Mouse (Mus musculus) limb, embryonic 14.5 days (tissue): ENCODE measurements around the gene Pask. TPM values are rescaled to one million over a fixed set of nuclear protein-coding genes. Genes with fewer than 3 reads are reported as not detected.
A peak's percentile ranks its signal among the peaks of the same experiment; 100 is the strongest.

ENCODE experiments used
- ATAC-seq: fragments of 200-750 bp; cut with Nextera tagmentation; 2 replicates; pipeline ENCODE4 v1.8.0; 2017; ENCODE audit warnings: low read depth, moderate number of reproducible peaks, moderate TSS enrichment; ENCODE audit not compliant: low FRiP score
- DNase-seq: peaks from one replicate; pipeline ENCODE4 v3.0.0-alpha.2; 2015; ENCODE audit warnings: low spot score
- H3K27ac ChIP-seq: fragments of 300-500 bp; sonication (generic); replicated peaks from 2 replicates; pipeline ENCODE4 v1.5.1; 2014; ENCODE audit warnings: low read depth, mild to moderate bottlenecking, low read length, moderate library complexity, mixed read lengths
- H3K27me3 ChIP-seq: fragments of 300-500 bp; sonication (generic); 2 replicates; pipeline ENCODE4 v1.6.1; 2014; ENCODE audit warnings: low read length, mixed read lengths; ENCODE audit not compliant: control insufficient read depth, insufficient read depth
- H3K36me3 ChIP-seq: fragments of 300-500 bp; sonication (generic); 2 replicates; pipeline ENCODE4 v1.6.1; 2014; ENCODE audit warnings: mild to moderate bottlenecking, low read length, moderate library complexity, mixed read lengths; ENCODE audit not compliant: control insufficient read depth, insufficient read depth
- H3K4me1 ChIP-seq: fragments of 300-500 bp; sonication (generic); 2 replicates; pipeline ENCODE4 v1.6.1; 2014; ENCODE audit warnings: antibody characterized with exemption, low read length, mixed read lengths; ENCODE audit not compliant: control insufficient read depth, insufficient read depth
- H3K4me2 ChIP-seq: fragments of 300-500 bp; sonication (generic); replicated peaks from 2 replicates; pipeline ENCODE4 v1.6.1; 2014; ENCODE audit warnings: low read depth, mild to moderate bottlenecking, low read length, moderate library complexity; ENCODE audit not compliant: severe bottlenecking
- H3K4me3 ChIP-seq: fragments of 300-500 bp; sonication (generic); replicated peaks from 2 replicates; pipeline ENCODE4 v1.5.1; 2014; ENCODE audit warnings: low read length
- H3K9ac ChIP-seq: fragments of 300-500 bp; sonication (generic); 2 replicates; pipeline ENCODE4 v1.6.1; 2014; ENCODE audit warnings: mild to moderate bottlenecking, low read depth, low read length, moderate library complexity; ENCODE audit not compliant: severe bottlenecking
- H3K9me3 ChIP-seq: fragments of 300-500 bp; sonication (generic); 2 replicates; pipeline ENCODE4 v1.6.1; 2016; ENCODE audit warnings: low read length; ENCODE audit not compliant: control insufficient read depth
- POLR2A ChIP-seq: fragments of 200-500 bp; IDR thresholded peaks from 2 replicates; pipeline ENCODE4 v1.8.0; 2012; ENCODE audit warnings: inconsistent platforms, mild to moderate bottlenecking, moderate library complexity, borderline replicate concordance; ENCODE audit not compliant: insufficient read depth, insufficient read length; ENCODE audit errors: extremely low read depth
- WGBS: fragments of 180-500 bp; shearing (Covaris S2); extraction: QIAGEN DNeasy Blood & Tissue Kit; methylation state at CpG from one replicate; pipeline ENCODE4 v1.1.7; 2014; 5-methylcytosine and 5-hydroxymethylcytosine counted together
- polyA plus RNA-seq, 2 experiments: library from polyadenylated mRNA; depleted of rRNA in 1 of 2; stranded (reverse) in 1 of 2; unstranded in 1 of 2; fragments of >200 nt; fragmentation: Nextera tagmentation in 1 of 2; extraction: Ambion mirVana in 1 of 2; gene quantifications; 2 replicates each; pipeline versions ENCODE4 v1.2.1 to v1.2.3; 2012 to 2014

Pask gene
- polyA plus RNA-seq, 2 experiments = 11.7 to 17.8 TPM

DNA sequence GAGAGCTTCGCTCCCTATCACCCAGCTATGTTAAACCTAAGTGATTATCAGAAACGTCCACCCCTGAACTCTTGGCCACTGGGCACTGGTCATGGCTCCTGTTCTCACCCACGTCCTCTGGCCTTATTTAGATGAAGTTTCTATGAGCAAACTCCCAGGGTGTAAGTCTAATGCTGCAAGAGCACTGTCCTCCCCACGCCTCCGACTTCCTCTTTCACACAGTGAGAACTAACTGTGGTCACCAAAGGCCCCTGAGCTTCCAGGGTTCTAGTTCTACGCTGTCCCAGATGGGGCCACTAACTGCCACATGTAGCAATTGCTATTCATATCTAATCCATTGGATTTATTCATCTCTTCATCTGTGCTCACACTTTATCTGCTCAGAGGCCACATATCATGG, 22.4 kb upstream of the Pask start:
- Histone ChIP-seq H3K9me3 (no peaks in the 10 kb centered on the region), H3K4me2 (no peak overlapping the region), H3K36me3 (peaks cover 50% of the 10 kb centered on the region), H3K27me3 (no peaks in the 10 kb centered on the region), H3K9ac (no peak overlapping the region), H3K27ac (no peak overlapping the region), H3K4me1 (no peaks in the 10 kb centered on the region), H3K4me3 (no peak overlapping the region)
- DNase-seq (no peak), ATAC-seq (no peak)
- no peak for TF ChIP-seq POLR2A
- 92% methylated on average over 6 of the region's 6 CpGs for WGBS

DNA sequence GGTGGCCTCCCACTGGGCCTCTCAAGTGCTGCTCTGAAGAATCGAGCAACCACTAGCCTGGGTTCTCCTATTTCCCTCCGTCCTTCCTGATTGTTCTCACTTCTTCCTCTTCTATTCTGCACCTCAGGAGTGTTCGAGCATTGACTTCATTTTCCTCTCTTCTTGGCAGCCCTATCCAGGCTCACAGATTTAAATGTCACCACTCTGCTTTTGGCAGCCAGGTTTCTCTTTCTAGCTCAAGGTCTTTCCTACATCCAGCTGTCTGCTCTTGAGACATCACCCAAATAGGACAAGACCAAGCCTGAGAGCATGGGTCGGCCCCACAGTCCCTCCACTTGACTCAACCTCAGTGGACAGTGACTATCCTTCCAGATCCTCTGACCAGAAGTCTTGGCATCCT, 19.4 kb upstream of the Pask start:
- Histone ChIP-seq H3K9me3 (no peaks in the 10 kb centered on the region), H3K27me3 (no peaks in the 10 kb centered on the region), H3K36me3 (peaks cover 71% of the 10 kb centered on the region), H3K4me3 (no peak overlapping the region), H3K4me2 (no peak overlapping the region), H3K4me1 (no peaks in the 10 kb centered on the region), H3K27ac (no peak overlapping the region), H3K9ac (no peak overlapping the region)
- 85% methylated on average over 4 of the region's 4 CpGs for WGBS
- DNase-seq = no peak
- ATAC-seq = no peak
- TF ChIP-seq POLR2A = no peak

DNA sequence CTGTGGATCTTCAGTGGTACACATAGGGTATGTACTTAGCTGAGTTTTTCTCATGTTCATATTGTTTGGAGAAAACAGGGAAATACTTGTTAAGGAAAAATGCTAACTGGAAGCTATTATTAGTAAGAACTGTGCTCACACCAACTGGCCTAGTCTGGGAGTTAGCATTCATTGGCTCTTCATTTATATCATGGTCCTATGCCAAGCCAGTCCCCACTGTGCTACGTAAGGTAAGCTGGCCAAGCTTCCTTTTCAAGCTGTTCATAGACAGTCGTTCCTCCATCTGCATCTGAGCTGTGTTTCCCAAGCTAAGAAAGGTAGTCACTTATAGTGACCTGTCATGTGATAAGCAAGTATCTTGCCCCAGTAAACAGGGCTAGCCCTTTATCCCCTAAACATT, 9.4 kb upstream of the Pask start:
- Histone ChIP-seq H3K4me2 (no peak overlapping the region), H3K36me3 (peaks cover 76% of the 10 kb centered on the region)

DNA sequence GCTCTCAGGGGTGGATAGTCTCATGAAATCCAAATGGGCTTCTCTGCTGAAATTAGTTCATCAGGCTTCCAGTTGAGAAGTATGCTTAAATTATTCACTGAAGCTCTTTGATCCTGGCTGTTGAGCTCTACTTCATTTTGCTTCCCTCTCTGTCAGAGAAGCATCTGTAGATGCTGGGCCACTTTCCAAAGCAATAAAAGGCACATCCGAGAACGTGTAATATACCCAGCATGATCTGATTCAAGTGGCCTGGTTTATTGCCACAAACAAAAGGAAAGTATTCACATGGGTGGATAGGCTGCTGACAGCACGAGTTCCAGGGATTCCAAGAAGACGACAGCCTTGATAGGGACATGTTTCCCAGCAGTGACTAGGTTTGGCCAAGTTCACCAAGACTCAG, 6.4 kb upstream of the Pask start:
- peaks cover 57% of the 10 kb centered on the region for H3K36me3 ChIP-seq
- H3K9ac ChIP-seq = no peak overlapping the region
- ATAC-seq (no peak), DNase-seq (no peak)
- H3K27ac ChIP-seq = no peak overlapping the region
- no peak for TF ChIP-seq POLR2A
- H3K27me3 ChIP-seq = no peaks in the 10 kb centered on the region
- no peak overlapping the region for H3K4me3 ChIP-seq
- H3K4me2 ChIP-seq = no peak overlapping the region
- WGBS = 44% methylated on average over 4 of the region's 4 CpGs
- no peaks in the 10 kb centered on the region; the same call in 1 of the 2 replicates for H3K4me1 ChIP-seq
- no peaks in the 10 kb centered on the region for H3K9me3 ChIP-seq

More for the DNA sequence above, 9.4 kb upstream of the Pask start:
- 89% methylated on average over 2 of the region's 2 CpGs for WGBS
- H3K27ac ChIP-seq = no peak overlapping the region
- ATAC-seq (no peak), DNase-seq (no peak)
- no peak overlapping the region for H3K4me3 ChIP-seq
- H3K9ac ChIP-seq = no peak overlapping the region
- H3K9me3 ChIP-seq = no peaks in the 10 kb centered on the region
- no peaks in the 10 kb centered on the region for H3K27me3 ChIP-seq
- no peak for TF ChIP-seq POLR2A
- H3K4me1 ChIP-seq = no peaks in the 10 kb centered on the region

DNA sequence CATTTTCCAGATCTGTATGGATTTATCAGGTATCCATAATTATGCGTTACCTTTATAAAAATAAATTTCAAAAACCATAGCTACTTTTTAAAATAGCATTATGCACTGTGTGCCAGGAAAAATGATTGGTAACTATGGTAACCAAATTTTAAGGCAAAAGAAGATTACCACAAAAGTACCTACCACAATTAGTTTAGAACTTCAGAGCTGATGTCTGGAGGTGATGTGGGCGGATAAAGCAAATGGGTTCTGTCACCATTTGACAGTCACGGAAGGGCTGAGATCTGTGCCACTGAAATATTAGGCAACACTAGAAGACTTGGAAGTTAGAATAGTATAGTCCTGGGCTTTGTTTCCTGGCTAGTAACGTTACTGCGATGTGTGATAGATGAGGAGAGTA, 3.9 kb upstream of the Pask start:
- Histone ChIP-seq H3K4me2 (no peak overlapping the region), H3K27me3 (no peaks in the 10 kb centered on the region), H3K9me3 (no peaks in the 10 kb centered on the region), H3K9ac (no peak overlapping the region), H3K4me3 (no peak overlapping the region), H3K27ac (no peak overlapping the region), H3K36me3 (peaks cover 37% of the 10 kb centered on the region), H3K4me1 (peaks cover 8% of the 10 kb centered on the region)
- no peak for TF ChIP-seq POLR2A
- DNase-seq = no peak
- ATAC-seq = no peak
- 93% methylated on average over 5 of the region's 5 CpGs for WGBS

DNA sequence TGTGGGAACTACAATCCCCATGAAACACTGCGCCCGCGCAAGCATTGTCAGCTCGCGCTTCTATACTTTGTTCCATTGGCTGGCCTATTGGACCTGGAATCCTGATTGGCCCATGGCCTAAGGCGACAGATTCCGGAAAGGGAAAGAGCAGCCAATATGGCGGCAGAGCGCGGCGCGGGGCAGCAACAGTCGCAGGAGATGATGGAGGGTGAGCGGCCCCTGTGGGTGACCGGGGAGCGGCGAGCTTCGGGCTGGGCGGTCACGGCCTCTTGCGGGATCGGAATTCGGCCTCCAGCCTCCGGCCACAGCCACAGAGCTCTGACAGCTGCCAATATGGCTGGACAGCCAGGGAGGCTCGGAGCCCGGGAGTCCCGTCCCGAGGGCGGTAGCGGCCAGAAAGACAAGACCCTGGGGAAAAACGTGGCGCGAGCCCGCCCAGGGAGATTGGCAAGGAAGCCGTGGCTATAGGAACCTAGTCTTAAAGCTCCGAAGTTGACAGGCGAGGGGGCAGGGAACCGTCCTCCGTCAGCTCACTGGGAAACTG, 294 bp upstream of the Pask start:
- H3K36me3 ChIP-seq = peaks cover 12% of the 10 kb centered on the region
- 1% methylated on average over 39 of the region's 39 CpGs for WGBS
- no peaks in the 10 kb centered on the region for H3K9me3 ChIP-seq
- H3K9ac ChIP-seq = peak overlapping the region; percentile 82
- TF ChIP-seq POLR2A = peak; percentile 38; the same call in 1 of the 2 replicates
- ATAC-seq (peak; percentile 93), DNase-seq (peak; percentile 97)
- no peaks in the 10 kb centered on the region for H3K27me3 ChIP-seq
- H3K4me1 ChIP-seq = peaks cover 8% of the 10 kb centered on the region
- H3K4me2 ChIP-seq = peak overlapping the region; percentile 82
- peak overlapping the region; percentile 35 for H3K27ac ChIP-seq
- H3K4me3 ChIP-seq = peak overlapping the region; percentile 85
